Mouse (Mus musculus) forebrain, embryonic 16.5 days (tissue): ENCODE results near the gene Coq2. TPM values are rescaled to one million over a fixed set of nuclear protein-coding genes. Genes with fewer than 3 reads are reported as not detected.

Experiments used
- ATAC-seq: fragments of 200-750 bp; cut with Nextera tagmentation; 2 replicates; pipeline ENCODE4 v1.8.0; 2017; ENCODE audit warnings: mild to moderate bottlenecking, moderate library complexity
- H3K27ac ChIP-seq: fragments of 300-500 bp; sonication (generic); 2 replicates; pipeline ENCODE4 v1.5.1; 2014; ENCODE audit warnings: low read length, control low read depth
- H3K27me3 ChIP-seq: fragments of 300-500 bp; sonication (generic); replicated peaks from 2 replicates; pipeline ENCODE4 v1.6.1; 2014; ENCODE audit warnings: low read length; ENCODE audit not compliant: control insufficient read depth, insufficient read depth
- H3K36me3 ChIP-seq: fragments of 300-500 bp; sonication (generic); 2 replicates; pipeline ENCODE4 v1.6.1; 2014; ENCODE audit not compliant: control insufficient read depth, insufficient read depth
- H3K4me1 ChIP-seq: fragments of 300-500 bp; sonication (generic); replicated peaks from 2 replicates; pipeline ENCODE4 v1.6.1; 2014; ENCODE audit warnings: low read length; ENCODE audit not compliant: control insufficient read depth, insufficient read depth
- H3K4me2 ChIP-seq: fragments of 300-500 bp; sonication (generic); 2 replicates; pipeline ENCODE4 v1.6.1; 2014; ENCODE audit warnings: mild to moderate bottlenecking, low read length, control low read depth
- H3K4me3 ChIP-seq: fragments of 300-500 bp; sonication (generic); replicated peaks from 2 replicates; pipeline ENCODE4 v1.5.1; 2014; ENCODE audit warnings: mild to moderate bottlenecking, low read length, control low read depth
- H3K9ac ChIP-seq: fragments of 300-500 bp; sonication (generic); replicated peaks from 2 replicates; pipeline ENCODE4 v1.6.1; 2014; ENCODE audit warnings: low read depth, low read length, control low read depth
- H3K9me3 ChIP-seq: fragments of 300-500 bp; sonication (generic); 2 replicates; pipeline ENCODE4 v1.6.1; 2016; ENCODE audit warnings: low read length; ENCODE audit not compliant: control insufficient read depth
- WGBS: fragments of 180-500 bp; shearing (Covaris S2); extraction: QIAGEN DNeasy Blood & Tissue Kit; methylation state at CpG from one replicate; pipeline ENCODE4 v1.1.7; 2014; 5-methylcytosine and 5-hydroxymethylcytosine counted together
- polyA plus RNA-seq: library from polyadenylated mRNA; unstranded; fragments of >200 nt; fragmentation: Nextera tagmentation; extraction: Ambion mirVana; gene quantifications from 2 replicates; pipeline ENCODE4 v1.2.1, GENCODE M21; 2015

Coq2 gene
- polyA plus RNA-seq, 1 experiment from 2014 or later: 47.9 TPM

DNA sequence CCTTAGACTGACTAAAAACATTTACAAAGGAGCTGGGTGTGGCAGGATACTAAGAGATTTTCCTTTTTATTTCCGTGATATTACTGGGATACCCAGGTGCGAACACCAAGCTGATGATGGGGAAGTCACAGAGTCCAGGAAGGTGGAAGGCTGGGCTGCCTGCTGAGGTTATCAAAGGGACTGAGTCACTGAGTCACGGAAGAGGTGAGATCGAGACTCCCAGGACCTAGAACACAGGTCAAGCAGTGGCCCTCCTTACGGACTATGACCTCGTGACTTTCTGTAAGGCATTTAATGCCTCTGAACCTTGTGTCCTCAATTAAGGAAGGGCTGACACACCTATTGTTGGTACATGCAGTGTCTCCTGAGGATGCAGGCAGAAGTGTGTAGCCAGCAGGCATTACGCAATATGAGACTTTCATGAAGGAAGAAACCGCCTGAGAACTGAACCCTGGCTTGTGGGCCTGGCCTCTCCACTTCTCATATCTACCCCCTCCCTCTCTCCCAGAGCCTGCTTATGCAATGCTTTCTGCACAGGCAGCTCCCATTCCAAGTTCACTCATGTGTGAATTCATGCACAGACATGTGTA, 42.3 kb downstream of the Coq2 start:
- ATAC-seq: no peak
- 90% methylated on average over 8 of the region's 8 CpGs for WGBS
- Histone ChIP-seq H3K27ac (no peak overlapping the region), H3K9me3 (no peaks in the 10 kb centered on the region), H3K27me3 (no peaks in the 10 kb centered on the region), H3K4me2 (no peak overlapping the region), H3K36me3 (no peaks in the 10 kb centered on the region), H3K4me3 (no peak overlapping the region), H3K9ac (no peak overlapping the region), H3K4me1 (no peaks in the 10 kb centered on the region)

DNA sequence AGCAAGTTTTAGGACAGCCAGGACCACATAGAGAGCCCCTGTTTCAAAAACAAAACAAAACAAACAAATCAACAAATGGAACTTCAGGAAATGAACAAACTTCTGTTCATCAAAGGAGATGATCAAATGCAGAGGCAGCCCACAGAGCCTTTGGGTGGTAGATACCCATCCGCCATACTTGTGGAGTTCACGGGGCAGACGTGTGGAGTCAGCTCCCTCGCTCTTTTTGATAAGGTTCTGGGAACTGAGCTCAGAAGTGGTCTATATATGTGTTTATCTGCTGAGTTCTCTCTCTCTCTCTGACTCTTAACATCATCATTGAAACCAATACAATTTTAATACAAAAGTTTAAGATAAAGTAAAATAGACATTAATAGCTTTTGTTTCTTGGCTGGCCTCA, 46.1 kb downstream of the Coq2 start:
- H3K9ac ChIP-seq: no peak overlapping the region
- H3K27ac ChIP-seq: no peak overlapping the region
- 95% methylated on average over 4 of the region's 4 CpGs for WGBS
- H3K4me3 ChIP-seq: no peak overlapping the region
- H3K9me3 ChIP-seq: no peaks in the 10 kb centered on the region
- H3K4me1 ChIP-seq: no peaks in the 10 kb centered on the region
- H3K36me3 ChIP-seq: no peaks in the 10 kb centered on the region
- ATAC-seq: no peak
- no peaks in the 10 kb centered on the region for H3K27me3 ChIP-seq
- H3K4me2 ChIP-seq: no peak overlapping the region

DNA sequence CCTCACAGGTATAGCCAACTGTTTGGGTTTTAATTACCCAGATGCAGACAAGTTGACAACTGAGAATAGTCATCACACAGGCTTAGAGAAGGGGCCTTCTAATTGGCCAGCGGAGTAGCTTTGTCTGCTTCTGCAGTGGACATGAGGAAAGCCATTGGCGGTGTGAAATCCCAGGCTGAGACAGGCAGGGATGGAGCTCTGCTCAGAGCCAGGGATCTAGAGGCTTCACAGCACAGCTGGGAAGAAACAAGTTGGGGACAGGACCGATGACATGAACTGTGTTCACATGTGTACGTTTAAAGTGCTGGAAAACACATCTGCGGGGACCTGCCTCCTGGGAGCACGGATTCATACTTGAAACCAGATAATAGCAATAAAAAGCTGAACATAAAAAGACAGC, 48.4 kb downstream of the Coq2 start:
- Histone ChIP-seq H3K27ac (no peak overlapping the region), H3K4me2 (no peak overlapping the region), H3K9me3 (no peaks in the 10 kb centered on the region), H3K36me3 (no peaks in the 10 kb centered on the region), H3K4me1 (no peaks in the 10 kb centered on the region), H3K27me3 (no peaks in the 10 kb centered on the region), H3K9ac (no peak overlapping the region), H3K4me3 (no peak overlapping the region)
- ATAC-seq: no peak
- WGBS: 64% methylated on average over 6 of the region's 6 CpGs

- 89% methylated on average over 9 of the region's 9 CpGs for WGBS
- H3K4me1 ChIP-seq: no peaks in the 10 kb centered on the region
- H3K4me2 ChIP-seq: no peak overlapping the region
- H3K27ac ChIP-seq: no peak overlapping the region
- ATAC-seq: no peak
- H3K36me3 ChIP-seq: no peaks in the 10 kb centered on the region
- H3K27me3 ChIP-seq: no peaks in the 10 kb centered on the region
- no peak overlapping the region for H3K9ac ChIP-seq
- H3K9me3 ChIP-seq: no peaks in the 10 kb centered on the region
- H3K4me3 ChIP-seq: no peak overlapping the region
Observed at GRCm38 (mm10) chr5:100624743-100625360, 50.1 kb downstream of the Coq2 start.

DNA sequence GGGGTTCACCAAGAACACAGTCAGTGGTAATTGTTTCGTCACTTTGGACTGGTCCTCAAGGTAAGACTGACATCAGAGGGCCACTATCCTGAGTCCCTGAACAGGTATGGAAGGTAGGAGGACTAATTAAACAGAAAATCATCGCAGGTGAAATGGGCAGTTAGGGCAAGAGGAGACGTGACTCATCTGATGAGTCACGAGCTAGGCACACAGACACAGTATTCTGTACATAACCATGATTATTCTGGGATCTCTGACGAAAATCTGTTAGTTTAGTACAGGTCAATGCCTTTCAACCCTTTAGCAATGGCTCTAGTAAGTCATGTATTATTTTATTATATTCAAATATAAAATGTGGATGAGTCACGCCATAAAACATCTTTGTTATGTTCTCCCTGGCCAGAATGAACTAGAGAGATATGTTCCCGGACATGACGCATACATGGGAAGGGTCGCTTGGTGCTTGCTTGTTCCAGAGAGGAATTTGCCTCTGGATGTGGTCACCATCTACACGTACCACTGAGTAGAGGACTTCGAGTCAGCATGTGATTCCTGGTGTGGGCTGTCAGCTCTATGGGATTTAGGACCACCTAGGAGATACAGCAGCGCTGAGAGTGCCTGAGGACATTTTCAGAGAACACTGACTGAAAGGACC, 52.3 kb downstream of the Coq2 start:
- ATAC-seq: no peak
- H3K27ac ChIP-seq: no peak overlapping the region

GRCm38 (mm10) chr5:100621876-100622508, 52.9 kb downstream of the Coq2 start:
- Histone ChIP-seq H3K4me2 (no peak overlapping the region), H3K4me3 (no peak overlapping the region), H3K27ac (no peak overlapping the region), H3K4me1 (no peaks in the 10 kb centered on the region), H3K9ac (no peak overlapping the region), H3K36me3 (no peaks in the 10 kb centered on the region), H3K27me3 (no peaks in the 10 kb centered on the region), H3K9me3 (no peaks in the 10 kb centered on the region)
- WGBS: 61% methylated on average over 8 of the region's 8 CpGs
- ATAC-seq: no peak

More for the DNA sequence above, 52.3 kb downstream of the Coq2 start:
- Histone ChIP-seq H3K4me2 (no peak overlapping the region), H3K4me3 (no peak overlapping the region), H3K27me3 (no peaks in the 10 kb centered on the region), H3K36me3 (no peaks in the 10 kb centered on the region), H3K9ac (no peak overlapping the region), H3K4me1 (no peaks in the 10 kb centered on the region), H3K9me3 (no peaks in the 10 kb centered on the region)
- WGBS: 90% methylated on average over 12 of the region's 12 CpGs

GRCm38 (mm10) chr5:100620952-100621351, 54.0 kb downstream of the Coq2 start:
- WGBS: 68% methylated on average over 9 of the region's 9 CpGs
- ATAC-seq: no peak
- H3K4me2 ChIP-seq: no peak overlapping the region
- H3K36me3 ChIP-seq: no peaks in the 10 kb centered on the region
- H3K4me1 ChIP-seq: no peaks in the 10 kb centered on the region
- no peak overlapping the region for H3K27ac ChIP-seq
- H3K4me3 ChIP-seq: no peak overlapping the region
- H3K9me3 ChIP-seq: no peaks in the 10 kb centered on the region
- H3K9ac ChIP-seq: no peak overlapping the region
- H3K27me3 ChIP-seq: no peaks in the 10 kb centered on the region

- WGBS: 88% methylated on average over 15 of the region's 15 CpGs
- H3K4me1 ChIP-seq: no peaks in the 10 kb centered on the region
- no peak overlapping the region for H3K27ac ChIP-seq
Observed at GRCm38 (mm10) chr5:100619586-100620275, 55.2 kb downstream of the Coq2 start.

More at GRCm38 (mm10) chr5:100619586-100620275, 55.2 kb downstream of the Coq2 start:
- Histone ChIP-seq H3K4me2 (no peak overlapping the region), H3K9me3 (no peaks in the 10 kb centered on the region), H3K4me3 (no peak overlapping the region), H3K9ac (no peak overlapping the region), H3K27me3 (no peaks in the 10 kb centered on the region), H3K36me3 (no peaks in the 10 kb centered on the region)
- no peak for ATAC-seq
